Mouse (Mus musculus) lung, embryonic 14.5 days (tissue): Measurements from ENCODE around the gene Axl. TPM values are rescaled to one million over a fixed set of nuclear protein-coding genes. Genes with fewer than 3 reads are reported as not detected.

ENCODE experiments used
- ATAC-seq: fragments of 200-750 bp; cut with Nextera tagmentation; 2 replicates; pipeline ENCODE4 v1.8.0; 2017; ENCODE audit warnings: mild to moderate bottlenecking, moderate TSS enrichment, moderate library complexity; ENCODE audit not compliant: insufficient read depth
- DNase-seq: peaks from one replicate; pipeline ENCODE4 v3.0.0-alpha.2; 2015
- H3K27ac ChIP-seq: fragments of 300-500 bp; sonication (generic); 2 replicates; pipeline ENCODE4 v1.5.1; 2014; ENCODE audit warnings: low read depth, mild to moderate bottlenecking, moderate library complexity
- H3K27me3 ChIP-seq: fragments of 300-500 bp; sonication (generic); 2 replicates; pipeline ENCODE4 v1.6.1; 2014; ENCODE audit warnings: low read length, control low read depth; ENCODE audit not compliant: insufficient read depth
- H3K36me3 ChIP-seq: fragments of 300-500 bp; sonication (generic); 2 replicates; pipeline ENCODE4 v1.6.1; 2014; ENCODE audit warnings: control low read depth; ENCODE audit not compliant: insufficient read depth
- H3K4me1 ChIP-seq: fragments of 300-500 bp; sonication (generic); 2 replicates; pipeline ENCODE4 v1.6.1; 2014; ENCODE audit warnings: antibody characterized with exemption, control low read depth; ENCODE audit not compliant: insufficient read depth
- H3K4me2 ChIP-seq: fragments of 300-500 bp; sonication (generic); 2 replicates; pipeline ENCODE4 v1.6.1; 2014; ENCODE audit warnings: mild to moderate bottlenecking
- H3K4me3 ChIP-seq: fragments of 300-500 bp; sonication (generic); 2 replicates; pipeline ENCODE4 v1.5.1; 2014; ENCODE audit warnings: low read depth, low read length
- H3K9ac ChIP-seq: fragments of 300-500 bp; sonication (generic); 2 replicates; pipeline ENCODE4 v1.6.1; 2014
- H3K9me3 ChIP-seq: fragments of 300-500 bp; sonication (generic); 2 replicates; pipeline ENCODE4 v1.6.1; 2016; ENCODE audit warnings: low read depth, low read length, control low read depth
- CTCF ChIP-seq: IDR thresholded peaks from 2 replicates; pipeline ENCODE4 v1.5.1; 2016; ENCODE audit warnings: antibody characterized with exemption, low read depth
- WGBS: fragments of 180-500 bp; shearing (Covaris S2); extraction: QIAGEN DNeasy Blood & Tissue Kit; methylation state at CpG from one replicate; pipeline ENCODE4 v1.1.7; 2014; 5-methylcytosine and 5-hydroxymethylcytosine counted together
- polyA plus RNA-seq: library from polyadenylated mRNA; unstranded; fragments of >200 nt; fragmentation: Nextera tagmentation; extraction: Ambion mirVana; gene quantifications from 2 replicates; pipeline ENCODE4 v1.2.1, GENCODE M21; 2014

The Axl gene
- polyA plus RNA-seq, 1 experiment from 2014 or later, result 46.5 TPM

DNA sequence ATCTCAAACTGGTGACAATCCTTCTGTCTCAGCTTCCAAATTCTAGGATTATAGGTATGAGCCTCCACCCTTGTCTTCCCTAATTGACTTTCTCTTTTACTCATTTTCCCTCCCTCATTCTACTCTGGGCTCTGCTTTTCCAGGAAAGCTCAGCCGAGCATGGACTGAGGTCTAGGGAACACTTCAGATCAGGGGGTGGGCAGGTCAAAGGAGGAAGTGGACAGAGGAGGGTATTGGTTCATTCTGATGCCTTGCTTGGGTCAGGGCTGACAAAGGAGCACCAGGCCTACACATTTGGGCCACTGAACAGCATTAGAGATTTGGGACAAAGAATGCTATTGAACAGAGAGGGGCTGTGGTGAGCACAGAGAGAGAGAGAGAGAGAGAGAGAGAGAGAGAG, 3.7 kb downstream of the Axl start:
- Histone ChIP-seq H3K9ac (no peak overlapping the region), H3K27me3 (no peaks in the 10 kb centered on the region), H3K9me3 (no peaks in the 10 kb centered on the region), H3K36me3 (no peaks in the 10 kb centered on the region), H3K4me2 (no peak overlapping the region), H3K4me3 (no peak overlapping the region), H3K27ac (no peak overlapping the region), H3K4me1 (0 out of 2 replicates have a peak, but pooled peaks cover 10% of the 10 kb centered on the region)
- ATAC-seq, result no peak
- no peak for DNase-seq
- 52% methylated on average over 1 of the region's 1 CpGs for WGBS
- TF ChIP-seq CTCF, result no peak

DNA sequence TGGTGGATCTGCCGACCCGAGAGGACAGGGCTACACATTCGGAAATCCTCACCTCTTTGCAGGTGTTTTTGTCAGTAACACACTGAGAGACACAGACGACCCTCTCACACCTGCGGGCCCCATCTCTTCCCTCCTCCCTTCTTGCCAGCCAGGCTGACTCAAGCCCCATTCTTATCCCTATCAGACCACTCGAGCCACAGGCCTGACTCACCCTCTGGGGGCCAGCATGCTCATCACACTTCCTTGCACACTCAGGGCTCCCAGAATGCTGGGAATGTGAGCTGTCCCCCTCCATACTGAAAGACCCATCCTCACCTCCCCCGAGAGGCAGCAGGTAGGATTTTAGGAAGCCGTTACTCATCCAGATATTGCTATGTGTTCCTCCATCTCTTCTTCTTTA, 4.8 kb downstream of the Axl start:
- ATAC-seq, result no peak
- Histone ChIP-seq H3K4me1 (peaks cover 10% of the 10 kb centered on the region; the same call in 1 of the 2 replicates), H3K36me3 (no peaks in the 10 kb centered on the region; the same call in 1 of the 2 replicates), H3K9ac (no peak overlapping the region), H3K9me3 (no peaks in the 10 kb centered on the region), H3K4me2 (no peak overlapping the region), H3K4me3 (no peak overlapping the region), H3K27ac (no peak overlapping the region), H3K27me3 (no peaks in the 10 kb centered on the region)
- TF ChIP-seq CTCF, result no peak
- DNase-seq, result no peak
- WGBS, result 56% methylated on average over 8 of the region's 8 CpGs

DNA sequence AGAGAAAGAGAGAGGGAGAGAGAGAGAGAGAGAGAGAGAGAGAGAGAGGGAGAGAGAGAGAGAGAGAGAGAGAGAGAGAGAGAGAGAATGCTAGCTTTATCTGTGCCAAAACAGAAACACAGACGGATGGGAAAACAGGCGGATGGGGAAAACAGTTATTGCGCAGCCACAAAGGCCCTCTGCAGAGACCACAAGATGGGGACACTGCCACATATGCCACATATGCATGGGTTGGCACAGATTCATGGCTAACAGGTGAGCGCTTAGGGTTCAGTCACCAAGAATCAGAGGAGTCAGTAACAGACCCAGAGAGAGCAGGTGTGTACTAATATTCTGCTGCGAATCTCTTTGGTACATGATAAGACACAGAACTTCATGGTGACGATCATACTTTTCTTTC, 5.8 kb downstream of the Axl start:
- no peak for ATAC-seq
- DNase-seq, result peak; percentile 30
- 65% methylated on average over 6 of the region's 6 CpGs for WGBS
- Histone ChIP-seq H3K4me1 (peaks cover 10% of the 10 kb centered on the region; the same call in 1 of the 2 replicates), H3K27me3 (no peaks in the 10 kb centered on the region), H3K9me3 (no peaks in the 10 kb centered on the region), H3K9ac (no peak overlapping the region), H3K36me3 (peaks cover 7% of the 10 kb centered on the region; the same call in 1 of the 2 replicates), H3K4me3 (no peak overlapping the region), H3K27ac (peak overlapping the region; percentile 7; the same call in 1 of the 2 replicates), H3K4me2 (no peak overlapping the region)
- 0 out of 2 replicates have a peak, but pooled peaks have one; percentile 21 for TF ChIP-seq CTCF

DNA sequence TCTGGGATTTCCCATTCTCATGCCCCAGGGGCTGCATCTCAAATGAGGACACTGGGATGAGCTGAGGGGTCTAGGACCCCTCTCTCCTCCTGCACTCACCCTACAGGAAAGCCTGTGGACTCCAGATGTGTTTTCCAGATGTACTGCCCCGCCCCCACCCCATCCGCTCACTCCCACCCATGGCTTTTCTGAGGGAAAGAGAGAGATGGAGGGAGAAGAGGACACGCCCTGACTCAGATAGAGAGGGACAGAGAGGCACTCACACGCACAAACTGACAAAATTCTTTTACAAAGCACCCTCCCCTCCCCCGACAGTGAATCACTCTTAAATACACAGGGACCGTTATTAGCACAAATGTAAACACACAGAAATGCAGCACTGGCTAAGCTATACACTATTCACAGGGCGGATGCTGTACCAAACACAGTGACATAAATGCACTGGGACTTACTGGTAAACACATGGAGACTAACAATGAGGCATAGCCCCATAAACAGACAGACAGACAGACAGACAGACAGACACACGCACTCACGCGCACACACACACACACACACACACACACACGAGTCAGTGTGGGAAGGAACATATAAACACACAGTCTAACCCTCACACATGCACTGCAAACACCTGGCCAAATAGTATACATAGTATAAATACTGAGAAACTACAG, 6.4 kb downstream of the Axl start:
- TF ChIP-seq CTCF, result no peak
- Histone ChIP-seq H3K4me2 (peak overlapping the region; percentile 72), H3K9me3 (no peaks in the 10 kb centered on the region), H3K27ac (peak overlapping the region; percentile 86), H3K4me3 (peak overlapping the region; percentile 30), H3K9ac (peak overlapping the region; percentile 48), H3K27me3 (no peaks in the 10 kb centered on the region), H3K4me1 (peaks cover 10% of the 10 kb centered on the region; the same call in 1 of the 2 replicates), H3K36me3 (peaks cover 11% of the 10 kb centered on the region; the same call in 1 of the 2 replicates)
- ATAC-seq (peak; percentile 85), DNase-seq (peak; percentile 74)
- 25% methylated on average over 11 of the region's 11 CpGs for WGBS

- Histone ChIP-seq H3K27ac (peak overlapping the region; percentile 86), H3K4me2 (peak overlapping the region; percentile 72), H3K27me3 (no peaks in the 10 kb centered on the region), H3K9ac (peak overlapping the region; percentile 48), H3K9me3 (no peaks in the 10 kb centered on the region), H3K4me1 (peaks cover 10% of the 10 kb centered on the region; the same call in 1 of the 2 replicates), H3K36me3 (peaks cover 14% of the 10 kb centered on the region; the same call in 1 of the 2 replicates), H3K4me3 (peak overlapping the region; percentile 30)
- WGBS, result 9% methylated on average over 33 of the region's 33 CpGs
- ATAC-seq, result peak; percentile 55
- no peak for TF ChIP-seq CTCF
- DNase-seq, result peak; percentile 46
These were observed 7.1 kb downstream of the Axl start for GRCm38 (mm10) chr7:25781321-25781936.

- WGBS, result 52% methylated on average over 4 of the region's 4 CpGs
- no peaks in the 10 kb centered on the region for H3K27me3 ChIP-seq
- peaks cover 10% of the 10 kb centered on the region; the same call in 1 of the 2 replicates for H3K4me1 ChIP-seq
- H3K4me2 ChIP-seq, result peak overlapping the region; percentile 72
- TF ChIP-seq CTCF, result no peak
- no peak overlapping the region for H3K9ac ChIP-seq
- H3K9me3 ChIP-seq, result no peaks in the 10 kb centered on the region
- H3K4me3 ChIP-seq, result no peak overlapping the region
- H3K36me3 ChIP-seq, result peaks cover 19% of the 10 kb centered on the region; the same call in 1 of the 2 replicates
- H3K27ac ChIP-seq, result no peak overlapping the region; the same call in 1 of the 2 replicates
- DNase-seq (no peak), ATAC-seq (no peak)
These were observed 7.8 kb downstream of the Axl start for GRCm38 (mm10) chr7:25780753-25781152.

DNA sequence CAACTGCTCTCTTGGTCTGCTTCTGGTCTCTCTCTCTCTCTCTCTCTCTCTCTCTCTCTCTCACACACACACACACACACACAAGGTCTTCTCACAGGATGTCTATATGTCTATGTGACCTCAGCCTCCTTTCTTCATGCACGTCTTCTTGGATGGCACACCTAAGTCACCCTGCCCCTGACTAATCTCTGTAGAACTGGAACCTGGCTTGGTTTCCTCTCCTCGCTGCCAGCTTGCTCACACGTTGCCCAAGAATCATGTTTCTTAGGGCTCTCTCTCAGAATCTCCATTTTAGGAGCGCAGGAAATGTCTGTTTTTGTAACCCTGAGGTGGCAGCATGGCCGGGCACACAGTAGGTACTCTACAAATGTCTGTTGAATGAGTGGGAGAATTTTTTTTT, 8.5 kb downstream of the Axl start:
- Histone ChIP-seq H3K36me3 (peaks cover 21% of the 10 kb centered on the region; the same call in 1 of the 2 replicates), H3K4me3 (no peak overlapping the region), H3K4me1 (peaks cover 10% of the 10 kb centered on the region; the same call in 1 of the 2 replicates), H3K27ac (no peak overlapping the region), H3K9me3 (no peaks in the 10 kb centered on the region), H3K9ac (no peak overlapping the region), H3K27me3 (no peaks in the 10 kb centered on the region), H3K4me2 (no peak overlapping the region)
- DNase-seq, result no peak
- no peak for TF ChIP-seq CTCF
- no peak for ATAC-seq
- 86% methylated on average over 5 of the region's 5 CpGs for WGBS
